Mouse (Mus musculus) adrenal gland, postnatal 4 days (tissue): ENCODE measurements at regions not wholly inside any gene's neighbourhood (a gene's known extent, or its start where the extent isn't known, plus 50 kb on each side); places are given as distances from the start of the nearest gene placed in this dataset.
"Not testable (repeated sequence)": the region's sequence is repeated elsewhere in the genome, so short reads cannot be mapped to it uniquely, and the experiment has no call there.

Experiments
- DNase-seq, 2 experiments: peaks; one replicate each; pipeline ENCODE4 v3.0.0; 2021 to 2022; ENCODE audit warnings: low spot score in 2 of 2, mixed read lengths in 2 of 2

DNA sequence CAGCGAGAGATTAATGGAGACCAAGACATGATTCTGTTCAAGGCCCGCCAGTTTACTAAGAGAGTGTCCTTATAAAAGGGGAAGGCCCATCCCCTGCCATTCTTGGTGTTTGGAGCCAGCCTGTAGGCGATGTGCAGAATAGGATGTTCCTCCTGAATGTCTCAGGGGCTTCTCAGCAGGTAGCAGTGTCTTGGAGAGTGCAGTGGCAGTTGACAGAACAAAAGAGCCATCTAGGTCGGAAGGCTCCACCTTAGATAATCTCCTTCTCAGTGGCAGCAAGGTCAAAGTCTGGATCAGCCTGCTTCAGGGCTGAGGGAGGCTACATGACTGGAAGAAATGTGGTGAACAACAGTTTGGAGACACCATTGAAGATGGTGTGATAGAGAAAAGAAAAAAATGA, 171.7 kb downstream of the Diras2 start:
- not testable (repeated sequence) for DNase-seq

DNA sequence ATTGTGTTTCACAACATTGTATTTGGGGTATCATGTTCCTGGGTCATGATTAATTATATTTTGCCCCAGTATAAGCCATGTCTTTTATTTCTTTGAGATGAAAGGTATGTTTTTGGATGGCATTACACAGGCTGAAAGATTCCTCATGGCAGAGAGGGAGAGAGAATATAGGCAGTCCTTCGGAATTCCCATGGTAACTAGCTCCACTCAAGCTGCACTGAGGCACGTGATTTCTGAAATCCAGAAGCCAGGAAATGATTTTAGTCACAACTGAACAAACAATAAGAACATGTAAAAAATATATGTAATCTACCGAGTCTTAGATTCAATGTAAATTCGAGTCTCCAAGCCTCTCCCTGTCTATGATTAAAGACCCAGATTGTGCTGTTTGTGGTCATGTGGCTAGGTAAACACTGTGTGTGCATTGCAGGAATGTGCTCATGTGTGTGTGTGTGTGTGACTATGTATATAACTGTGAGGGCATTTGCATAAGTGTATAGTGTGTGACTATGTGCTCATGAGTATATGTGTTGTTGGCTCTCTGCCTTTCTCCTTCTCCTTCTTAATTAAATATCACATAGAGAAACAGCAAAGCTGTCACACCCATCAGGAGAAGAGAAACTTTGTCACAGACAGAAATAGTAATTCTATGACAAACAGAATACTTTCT, 169.8 kb downstream of the Diras2 start:
- no peak for DNase-seq

DNA sequence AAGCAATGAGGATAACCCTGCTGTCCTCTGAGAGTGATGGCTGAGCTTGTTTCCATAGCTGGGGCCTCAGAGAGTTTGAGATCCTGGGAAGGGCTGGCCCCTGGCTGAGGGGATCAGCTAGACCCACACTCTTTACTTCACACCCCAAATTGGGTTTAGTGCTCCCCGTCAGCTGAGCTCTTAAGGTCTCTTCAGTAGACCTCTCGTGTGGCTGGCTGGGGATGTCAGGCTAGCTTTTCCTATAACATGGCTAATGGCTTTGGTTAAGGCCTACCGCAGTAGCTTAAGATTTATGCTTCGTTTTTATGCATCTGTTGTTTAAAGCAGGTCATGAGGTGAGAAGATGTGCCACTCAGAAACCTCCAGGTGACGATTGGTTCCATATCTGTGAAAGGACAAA, 168.8 kb downstream of the Diras2 start:
- no peak for DNase-seq

DNA sequence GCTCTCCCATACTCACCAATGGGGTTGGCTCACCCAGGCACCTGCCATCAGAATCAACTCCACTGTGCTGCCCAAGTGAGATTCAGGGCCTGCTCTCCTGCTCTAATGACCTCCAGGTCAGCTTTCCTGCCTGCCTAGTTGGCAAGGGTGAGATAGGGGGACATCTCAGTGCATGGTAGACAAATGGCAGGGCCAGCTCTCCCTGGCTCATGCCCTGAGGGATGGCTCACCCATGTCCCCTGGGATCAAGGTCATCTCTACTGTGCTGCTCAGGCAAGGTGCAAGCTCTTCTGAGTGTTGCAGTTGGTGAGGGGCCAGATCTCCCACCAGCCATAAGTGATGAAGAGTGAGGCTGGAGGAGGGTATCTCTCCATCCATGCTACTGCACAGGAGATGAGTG, 161.2 kb downstream of the Diras2 start:
- DNase-seq, result no peak

- DNase-seq, result no peak
Measured at GRCm38 (mm10) chr13:52371986-52372385, 159.1 kb downstream of the Diras2 start.

DNA sequence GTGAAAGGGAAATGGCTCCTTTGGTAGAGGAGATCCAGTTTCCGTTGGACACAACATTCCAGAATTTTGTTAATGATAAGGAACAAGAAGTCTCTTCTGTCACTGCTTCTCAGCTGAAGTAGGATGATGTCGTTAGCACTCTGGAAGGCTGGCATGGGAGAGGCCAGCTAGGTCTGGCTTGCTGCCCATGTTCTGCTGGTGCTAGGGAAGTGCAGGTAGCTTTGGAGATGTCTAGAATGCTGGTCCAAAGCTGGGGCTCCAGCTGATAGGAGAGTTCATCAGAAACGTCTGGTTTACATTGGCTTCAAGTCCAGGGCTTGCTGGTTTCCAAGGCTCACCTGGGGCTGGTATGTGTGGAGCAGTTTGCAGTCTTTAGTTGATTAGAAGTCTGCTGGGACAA, 156.3 kb downstream of the Diras2 start:
- DNase-seq, result no peak

GRCm38 (mm10) chr13:52378236-52378635, 152.8 kb downstream of the Diras2 start:
- DNase-seq, result no peak

DNA sequence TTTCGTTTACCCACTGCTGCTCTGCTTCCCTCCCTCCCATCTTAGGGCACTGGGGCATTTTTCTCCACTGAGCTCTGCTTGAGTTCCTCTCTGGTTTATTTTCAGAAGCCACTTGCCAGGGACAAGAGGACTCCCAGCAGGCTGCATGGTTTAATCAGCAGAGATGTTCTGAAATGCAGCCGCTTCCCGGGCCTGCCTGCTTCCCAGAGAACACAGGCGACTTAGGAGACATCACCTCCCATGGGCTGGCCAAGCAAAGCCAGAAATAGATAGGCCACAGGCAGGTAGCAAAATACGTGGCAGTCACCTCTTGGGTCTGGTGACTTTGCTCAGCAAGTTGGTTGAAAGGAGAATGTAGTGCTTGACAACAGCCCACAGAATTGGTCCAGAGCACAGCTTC, 141.8 kb downstream of the Diras2 start:
- DNase-seq, result no peak

DNA sequence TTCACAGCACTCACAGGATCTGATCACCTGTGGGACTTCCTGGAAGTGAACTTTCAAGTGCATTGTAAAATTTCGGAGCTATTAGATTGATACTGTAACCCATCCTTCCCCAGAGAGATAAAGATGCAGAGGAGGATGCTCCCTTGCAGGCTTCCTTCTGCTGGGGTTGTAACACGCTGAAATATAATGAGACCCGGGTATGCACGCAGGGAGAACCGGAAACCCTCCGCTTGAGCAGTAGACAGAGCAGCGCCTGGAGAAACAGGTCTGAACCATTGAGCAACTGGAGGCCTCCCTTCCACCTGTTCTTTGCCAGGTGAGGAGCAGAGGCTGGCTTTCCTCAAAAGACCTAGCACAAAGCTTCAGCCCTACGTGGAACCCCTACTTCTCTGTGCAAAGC, 135.3 kb downstream of the Diras2 start:
- DNase-seq, result no peak

GRCm38 (mm10) chr13:52398344-52398743, 132.7 kb downstream of the Diras2 start:
- no peak for DNase-seq

DNA sequence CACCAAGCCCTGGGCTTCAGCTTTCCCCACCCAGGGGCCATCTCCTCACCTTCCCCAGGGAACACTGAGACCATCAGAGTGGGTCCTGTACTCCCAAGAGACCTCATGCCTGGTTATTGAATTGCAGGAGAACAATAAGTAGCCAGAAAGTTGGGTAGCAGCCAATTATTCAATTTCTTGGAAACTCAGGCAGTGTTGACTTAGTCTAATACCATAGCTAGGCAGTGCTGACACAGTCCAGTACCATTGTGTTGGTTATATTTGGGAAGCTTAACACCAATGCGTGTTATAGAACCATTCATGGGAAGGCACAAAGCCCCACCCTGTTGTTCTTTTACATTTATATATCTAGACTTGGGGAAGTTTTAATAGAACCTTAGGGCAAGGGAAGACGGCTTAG, 131.9 kb downstream of the Diras2 start:
- no peak for DNase-seq

- DNase-seq, result no peak
Measured at GRCm38 (mm10) chr13:52403805-52404204, 127.3 kb downstream of the Diras2 start.

- DNase-seq, result no peak
Measured at GRCm38 (mm10) chr13:52416301-52416700, 114.8 kb downstream of the Diras2 start.

- no peak for DNase-seq
Measured at GRCm38 (mm10) chr13:52422456-52422855, 108.6 kb downstream of the Diras2 start.

- no peak for DNase-seq
Measured at GRCm38 (mm10) chr13:52428527-52428926, 102.6 kb downstream of the Diras2 start.

DNA sequence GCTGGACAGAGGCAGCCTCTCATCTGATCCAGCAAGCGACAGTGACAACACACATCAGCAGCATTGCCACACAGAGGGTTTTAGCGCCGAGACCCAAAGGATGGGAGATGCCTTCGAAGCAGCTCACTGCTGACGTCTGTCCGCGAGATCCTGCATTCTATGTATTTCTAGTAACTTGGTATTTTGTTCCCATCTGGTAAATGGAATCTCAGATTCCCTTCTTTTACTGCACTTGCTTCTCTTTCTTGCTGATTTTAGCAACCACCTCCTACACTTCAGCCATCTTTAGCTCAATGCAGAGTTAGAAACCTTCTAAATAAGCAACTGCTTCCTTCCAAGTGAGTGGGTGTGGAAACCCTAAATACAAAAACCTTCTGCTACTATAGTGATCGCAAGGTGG, 94.3 kb downstream of the Diras2 start:
- no peak for DNase-seq

- no peak for DNase-seq
Measured at GRCm38 (mm10) chr13:52445513-52445912, 85.6 kb downstream of the Diras2 start.

- no peak for DNase-seq
Measured at GRCm38 (mm10) chr13:52448902-52449301, 82.2 kb downstream of the Diras2 start.

DNA sequence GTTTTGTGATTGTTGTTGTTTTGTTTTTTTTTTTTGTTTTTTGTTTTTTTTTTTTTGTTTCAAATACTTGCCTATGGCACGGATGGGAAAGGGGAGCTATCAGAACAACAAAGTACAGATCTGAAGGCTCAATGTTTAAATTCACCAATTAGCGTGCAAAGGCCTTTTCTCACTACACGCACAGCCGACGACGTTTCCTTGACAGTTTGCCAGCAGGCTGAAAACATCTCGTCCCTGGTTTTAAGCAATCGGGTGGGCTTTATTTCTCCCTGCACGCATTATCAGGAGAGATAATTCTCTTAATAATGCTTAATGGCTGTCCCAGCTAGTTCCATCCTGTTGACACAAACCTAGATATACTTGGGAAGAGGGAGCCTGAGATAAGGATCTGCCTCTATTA, 79.6 kb downstream of the Diras2 start:
- no peak for DNase-seq

DNA sequence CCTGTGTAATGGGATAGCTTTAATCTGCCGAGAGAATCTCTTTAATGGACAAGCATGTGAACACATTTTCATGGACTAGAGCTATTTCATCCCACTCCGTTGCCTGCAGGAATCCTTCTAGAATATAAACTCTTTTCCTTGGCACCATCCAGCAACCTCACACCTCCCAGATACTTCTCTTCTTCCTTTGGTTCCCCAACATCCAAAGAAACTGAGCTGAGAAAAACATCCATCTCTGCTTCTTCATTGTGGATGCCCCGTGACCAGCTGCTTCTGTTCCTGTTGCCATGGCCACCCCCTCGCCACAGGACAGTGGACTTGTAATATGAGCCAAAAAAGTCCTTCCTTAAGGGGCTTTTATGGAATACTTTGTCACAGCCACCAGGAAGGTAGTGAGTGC, 78.8 kb downstream of the Diras2 start:
- DNase-seq, result no peak
